Mouse (Mus musculus) lung, embryonic 15.5 days (tissue): ENCODE measurements around the gene Nprl2. TPM values are rescaled to one million over a fixed set of nuclear protein-coding genes. Genes with fewer than 3 reads are reported as not detected.

ENCODE experiments used
- ATAC-seq: fragments of 200-750 bp; cut with Nextera tagmentation; 2 replicates; pipeline ENCODE4 v1.8.0; 2017; ENCODE audit warnings: moderate number of reproducible peaks, borderline replicate concordance; ENCODE audit not compliant: low FRiP score, low TSS enrichment; ENCODE audit errors: extremely low read depth
- H3K27ac ChIP-seq: fragments of 300-500 bp; sonication (generic); 2 replicates; pipeline ENCODE4 v1.5.1; 2015; ENCODE audit warnings: moderate library complexity, mild to moderate bottlenecking, inconsistent platforms
- H3K27me3 ChIP-seq: fragments of 300-500 bp; sonication (generic); 2 replicates; pipeline ENCODE4 v1.6.1; 2015; ENCODE audit warnings: inconsistent platforms
- H3K36me3 ChIP-seq: fragments of 300-500 bp; sonication (generic); 2 replicates; pipeline ENCODE4 v1.6.1; 2015; ENCODE audit warnings: inconsistent platforms
- H3K4me1 ChIP-seq: fragments of 300-500 bp; sonication (generic); 2 replicates; pipeline ENCODE4 v1.6.1; 2015; ENCODE audit warnings: inconsistent platforms
- H3K4me2 ChIP-seq: fragments of 300-500 bp; sonication (generic); 2 replicates; pipeline ENCODE4 v1.6.1; 2015; ENCODE audit warnings: inconsistent platforms, mild to moderate bottlenecking, moderate library complexity
- H3K4me3 ChIP-seq: fragments of 300-500 bp; sonication (generic); 2 replicates; pipeline ENCODE4 v1.5.1; 2015; ENCODE audit warnings: mild to moderate bottlenecking, inconsistent platforms
- H3K9ac ChIP-seq: fragments of 300-500 bp; sonication (generic); 2 replicates; pipeline ENCODE4 v1.6.1; 2015; ENCODE audit warnings: inconsistent platforms
- H3K9me3 ChIP-seq: fragments of 300-500 bp; sonication (generic); 2 replicates; pipeline ENCODE4 v1.6.1; 2016; ENCODE audit warnings: inconsistent platforms
- whole genome bisulfite sequencing: fragments of 180-500 bp; shearing (Covaris S2); methylation state at CpG from one replicate; pipeline ENCODE4 v1.1.7; 2015; 5-methylcytosine and 5-hydroxymethylcytosine counted together
- polyA plus RNA-seq: library from polyadenylated mRNA; unstranded; fragments of >200 nt; fragmentation: Nextera tagmentation; extraction: Ambion mirVana; gene quantifications from 2 replicates; pipeline ENCODE4 v1.2.1, GENCODE M21; 2015

The Nprl2 gene
- 39.2 and 42.2 TPM in 2 replicates for polyA plus RNA-seq

GRCm38 (mm10) chr9:107541474-107542351 is at the start of gene Nprl2, which contains the start of gene Cyb561d2:
Gene Nprl2, plus strand, starts transcription at chr9:107542226.
Gene Cyb561d2, minus strand, starts transcription at chr9:107542193.
- Histone ChIP-seq H3K36me3 (peaks cover 37% of the 10 kb centered on the region), H3K4me1 (peaks cover 29% of the 10 kb centered on the region), H3K9ac (peak within 1 kb of the TSS; percentile 61), H3K4me3 (peak within 1 kb of the TSS; percentile 83), H3K9me3 (no peaks in the 10 kb centered on the region), H3K27me3 (no peaks in the 10 kb centered on the region), H3K27ac (peak within 1 kb of the TSS; percentile 75), H3K4me2 (peak within 1 kb of the TSS; percentile 84)
- peak; percentile 87 for ATAC-seq
- WGBS: under 1% methylated on average over 46 of the region's 46 CpGs

- no peak for ATAC-seq
- Histone ChIP-seq H3K9me3 (no peaks in the 10 kb centered on the region), H3K9ac (no peak overlapping the region), H3K4me3 (no peak overlapping the region), H3K36me3 (no peaks in the 10 kb centered on the region), H3K4me1 (no peaks in the 10 kb centered on the region), H3K4me2 (no peak overlapping the region), H3K27ac (no peak overlapping the region), H3K27me3 (no peaks in the 10 kb centered on the region)
- 36% methylated on average over 1 of the region's 1 CpGs for WGBS
Measured at GRCm38 (mm10) chr9:107493511-107493910, 48.5 kb upstream of the Nprl2 start.

GRCm38 (mm10) chr9:107494238-107494637 is 47.8 kb upstream of the Nprl2 start:
- Histone ChIP-seq H3K4me2 (no peak overlapping the region), H3K36me3 (no peaks in the 10 kb centered on the region), H3K27ac (no peak overlapping the region), H3K9ac (no peak overlapping the region), H3K4me1 (no peaks in the 10 kb centered on the region), H3K27me3 (no peaks in the 10 kb centered on the region), H3K4me3 (no peak overlapping the region), H3K9me3 (no peaks in the 10 kb centered on the region)
- WGBS: 76% methylated on average over 12 of the region's 12 CpGs
- no peak for ATAC-seq

- Histone ChIP-seq H3K9ac (no peak overlapping the region), H3K4me1 (no peaks in the 10 kb centered on the region), H3K4me3 (no peak overlapping the region), H3K9me3 (no peaks in the 10 kb centered on the region), H3K36me3 (no peaks in the 10 kb centered on the region), H3K27ac (no peak overlapping the region), H3K4me2 (no peak overlapping the region), H3K27me3 (no peaks in the 10 kb centered on the region)
- no peak for ATAC-seq
- WGBS: 75% methylated on average over 3 of the region's 3 CpGs
Measured at GRCm38 (mm10) chr9:107496359-107496758, 45.7 kb upstream of the Nprl2 start.

GRCm38 (mm10) chr9:107500708-107501286 is 41.2 kb upstream of the Nprl2 start:
- Histone ChIP-seq H3K36me3 (no peaks in the 10 kb centered on the region), H3K4me1 (no peaks in the 10 kb centered on the region)
- WGBS: 75% methylated on average over 3 of the region's 3 CpGs

GRCm38 (mm10) chr9:107502131-107502846 is 39.7 kb upstream of the Nprl2 start:
- no peaks in the 10 kb centered on the region for H3K27me3 ChIP-seq
- H3K9me3 ChIP-seq: no peaks in the 10 kb centered on the region
- no peak overlapping the region for H3K4me3 ChIP-seq
- H3K9ac ChIP-seq: no peak overlapping the region
- H3K36me3 ChIP-seq: no peaks in the 10 kb centered on the region
- H3K4me1 ChIP-seq: no peaks in the 10 kb centered on the region
- H3K27ac ChIP-seq: no peak overlapping the region
- ATAC-seq: no peak
- WGBS: 80% methylated on average over 12 of the region's 12 CpGs
- H3K4me2 ChIP-seq: no peak overlapping the region

More at GRCm38 (mm10) chr9:107500708-107501286, 41.2 kb upstream of the Nprl2 start:
- no peak overlapping the region for H3K4me3 ChIP-seq
- no peaks in the 10 kb centered on the region for H3K9me3 ChIP-seq
- ATAC-seq: no peak
- H3K27ac ChIP-seq: no peak overlapping the region
- no peak overlapping the region for H3K4me2 ChIP-seq
- no peaks in the 10 kb centered on the region for H3K27me3 ChIP-seq
- no peak overlapping the region for H3K9ac ChIP-seq

- ATAC-seq: no peak
- 68% methylated on average over 19 of the region's 19 CpGs for WGBS
- Histone ChIP-seq H3K36me3 (no peaks in the 10 kb centered on the region), H3K4me2 (no peak overlapping the region), H3K9ac (no peak overlapping the region), H3K4me3 (no peak overlapping the region), H3K27me3 (0 out of 2 replicates have a peak, but pooled peaks cover 5% of the 10 kb centered on the region), H3K9me3 (no peaks in the 10 kb centered on the region), H3K27ac (no peak overlapping the region), H3K4me1 (no peaks in the 10 kb centered on the region)
Measured at GRCm38 (mm10) chr9:107504662-107505537, 37.1 kb upstream of the Nprl2 start.

GRCm38 (mm10) chr9:107508266-107508665 is 33.8 kb upstream of the Nprl2 start:
- Histone ChIP-seq H3K4me1 (no peaks in the 10 kb centered on the region), H3K4me2 (no peak overlapping the region), H3K36me3 (no peaks in the 10 kb centered on the region), H3K9ac (no peak overlapping the region), H3K27ac (no peak overlapping the region), H3K9me3 (no peaks in the 10 kb centered on the region), H3K4me3 (no peak overlapping the region), H3K27me3 (0 out of 2 replicates have a peak, but pooled peaks cover 5% of the 10 kb centered on the region)
- ATAC-seq: no peak
- WGBS: 54% methylated on average over 10 of the region's 10 CpGs

- Histone ChIP-seq H3K36me3 (no peaks in the 10 kb centered on the region), H3K27ac (no peak overlapping the region), H3K9me3 (no peaks in the 10 kb centered on the region), H3K4me2 (no peak overlapping the region), H3K4me1 (no peaks in the 10 kb centered on the region), H3K27me3 (0 out of 2 replicates have a peak, but pooled peaks cover 5% of the 10 kb centered on the region), H3K4me3 (no peak overlapping the region), H3K9ac (no peak overlapping the region)
- 74% methylated on average over 14 of the region's 14 CpGs for WGBS
- ATAC-seq: no peak
Measured at GRCm38 (mm10) chr9:107510384-107511100, 31.5 kb upstream of the Nprl2 start.

GRCm38 (mm10) chr9:107511436-107511835 is 30.6 kb upstream of the Nprl2 start:
- 0 out of 2 replicates have a peak, but pooled peaks cover 5% of the 10 kb centered on the region for H3K27me3 ChIP-seq
- H3K4me2 ChIP-seq: no peak overlapping the region
- WGBS: 38% methylated on average over 8 of the region's 8 CpGs
- H3K36me3 ChIP-seq: no peaks in the 10 kb centered on the region
- no peak overlapping the region for H3K4me3 ChIP-seq
- H3K9ac ChIP-seq: no peak overlapping the region
- no peak overlapping the region for H3K27ac ChIP-seq
- no peaks in the 10 kb centered on the region for H3K4me1 ChIP-seq
- no peak for ATAC-seq
- H3K9me3 ChIP-seq: no peaks in the 10 kb centered on the region
